Mouse (Mus musculus) CH12.LX (cell line): ENCODE data around the gene Nt5c1a. TPM values are rescaled to one million over a fixed set of nuclear protein-coding genes. Genes with fewer than 3 reads are reported as not detected.
A peak's percentile ranks its signal among the peaks of the same experiment; 100 is the strongest.

Experiments
- DNase-seq: peaks from one replicate; pipeline ENCODE4 v3.0.0-alpha.2; 2013; ENCODE audit errors: extremely low read depth
- H3K27ac ChIP-seq: 2 replicates; pipeline ENCODE4 v1.5.1; 2012; ENCODE audit warnings: low read depth, mild to moderate bottlenecking, control low read depth, moderate library complexity; ENCODE audit not compliant: insufficient read depth
- H3K27me3 ChIP-seq: replicated peaks from 2 replicates; pipeline ENCODE3; 2012; ENCODE audit warnings: inconsistent platforms
- H3K36me3 ChIP-seq, 2 experiments: replicated peaks in 1 of 2; 2 replicates each; pipeline versions ENCODE3 to v1.6.1; 2012; ENCODE audit warnings: inconsistent platforms in 1 of 2, low read length in 1 of 2, mild to moderate bottlenecking in 1 of 2, mixed read lengths in 1 of 2, moderate library complexity in 1 of 2; ENCODE audit not compliant: control insufficient read depth in 1 of 2, insufficient read depth in 1 of 2
- H3K4me1 ChIP-seq, 2 experiments: 2 replicates each; pipeline ENCODE4 v1.6.1; 2012; ENCODE audit warnings: inconsistent platforms in 1 of 2, moderate library complexity in 1 of 2; ENCODE audit not compliant: insufficient read depth in 2 of 2, control insufficient read depth in 1 of 2
- H3K4me2 ChIP-seq: 2 replicates; pipeline ENCODE4 v1.6.1; 2012; ENCODE audit warnings: low read depth, mild to moderate bottlenecking, control low read depth; ENCODE audit not compliant: poor library complexity, insufficient read depth, severe bottlenecking
- H3K4me3 ChIP-seq, 3 experiments: fragments of 150-350 bp in 1 of 3; sonication (generic) in 1 of 3; replicated peaks in 1 of 3; 2 replicates each; pipeline versions ENCODE3 to v1.5.1; 2011 to 2012; ENCODE audit warnings: low read depth in 2 of 3, low read length in 2 of 3, mild to moderate bottlenecking in 2 of 3, moderate library complexity in 2 of 3, control low read depth in 1 of 3, improper control_type of control experiment in 1 of 3, inconsistent platforms in 1 of 3, mixed read lengths in 1 of 3; ENCODE audit not compliant: poor library complexity in 1 of 3
- H3K79me2 ChIP-seq: replicated peaks from 2 replicates; pipeline ENCODE4 v1.6.1; 2012; ENCODE audit warnings: mild to moderate bottlenecking, moderate library complexity; ENCODE audit not compliant: control insufficient read depth, poor library complexity, insufficient read depth, severe bottlenecking; ENCODE audit errors: extremely low read depth
- H3K9ac ChIP-seq: 2 replicates; pipeline ENCODE4 v1.6.1; 2012; ENCODE audit warnings: low read depth, mild to moderate bottlenecking, control low read depth, moderate library complexity; ENCODE audit not compliant: insufficient read depth
- H3K9me3 ChIP-seq: replicated peaks from 2 replicates; pipeline ENCODE3; 2012; ENCODE audit warnings: low read length, inconsistent platforms, mixed read lengths
- CHD1 ChIP-seq: IDR thresholded peaks from 2 replicates; pipeline ENCODE4 v1.6.1; 2012; ENCODE audit warnings: low read depth, low read length, improper control_type of control experiment, inconsistent platforms
- CTCF ChIP-seq, 2 experiments: IDR thresholded peaks in 1 of 2; conservative IDR thresholded peaks in 1 of 2; 2 replicates each; pipeline ENCODE4 v1.5.1; 2011 to 2012; ENCODE audit warnings: low read depth in 2 of 2, low read length in 2 of 2, improper control_type of control experiment in 1 of 2, inconsistent platforms in 1 of 2, mild to moderate bottlenecking in 1 of 2, moderate library complexity in 1 of 2
- ELF1 ChIP-seq: IDR thresholded peaks from 2 replicates; pipeline ENCODE4 v1.6.1; 2014; ENCODE audit warnings: low read depth, mild to moderate bottlenecking, inconsistent platforms, low read length, improper control_type of control experiment
- IRF4 ChIP-seq: IDR thresholded peaks from 2 replicates; pipeline ENCODE4 v1.6.1; 2014; ENCODE audit warnings: low read depth, mild to moderate bottlenecking, inconsistent platforms, low read length, improper control_type of control experiment
- JUND ChIP-seq: conservative IDR thresholded peaks from 2 replicates; pipeline ENCODE4 v1.6.1; 2011; ENCODE audit warnings: low read depth, low read length, improper control_type of control experiment
- MAFK ChIP-seq: IDR thresholded peaks from 2 replicates; pipeline ENCODE4 v1.6.1; 2011; ENCODE audit warnings: low read length, improper control_type of control experiment; ENCODE audit not compliant: insufficient replicate concordance
- MAZ ChIP-seq: IDR thresholded peaks from 2 replicates; pipeline ENCODE4 v1.6.1; 2012; ENCODE audit warnings: low read depth, mild to moderate bottlenecking, inconsistent platforms, low read length, improper control_type of control experiment, moderate library complexity
- MEF2A ChIP-seq: IDR thresholded peaks from 2 replicates; pipeline ENCODE4 v1.6.1; 2014; ENCODE audit warnings: low read depth, mild to moderate bottlenecking, inconsistent platforms, low read length, improper control_type of control experiment, borderline replicate concordance
- POLR2AphosphoS2 ChIP-seq: IDR thresholded peaks from 2 replicates; pipeline ENCODE4 v1.6.1; 2011; ENCODE audit warnings: low read depth, low read length, improper control_type of control experiment
- RAD21 ChIP-seq: IDR thresholded peaks from 2 replicates; pipeline ENCODE4 v1.6.1; 2011; ENCODE audit warnings: low read depth, mild to moderate bottlenecking, low read length, improper control_type of control experiment, moderate library complexity
- SIN3A ChIP-seq: IDR thresholded peaks from 2 replicates; pipeline ENCODE4 v1.6.1; 2012; ENCODE audit warnings: low read length, improper control_type of control experiment, inconsistent platforms
- SMC3 ChIP-seq: IDR thresholded peaks from 2 replicates; pipeline ENCODE4 v1.6.1; 2011; ENCODE audit warnings: low read depth, low read length, improper control_type of control experiment
- TBP ChIP-seq: conservative IDR thresholded peaks from 2 replicates; pipeline ENCODE4 v1.6.1; 2011; ENCODE audit warnings: low read depth, low read length, improper control_type of control experiment
- TCF12 ChIP-seq: IDR thresholded peaks from 2 replicates; pipeline ENCODE4 v1.6.1; 2014; ENCODE audit warnings: low read depth, mild to moderate bottlenecking, inconsistent platforms, low read length, improper control_type of control experiment
- UBTF ChIP-seq: IDR thresholded peaks from 2 replicates; pipeline ENCODE4 v1.6.1; 2012; ENCODE audit warnings: low read depth, mild to moderate bottlenecking, inconsistent platforms, low read length, improper control_type of control experiment, moderate library complexity
- USF1 ChIP-seq: IDR thresholded peaks from 2 replicates; pipeline ENCODE4 v1.6.1; 2014; ENCODE audit warnings: low read depth, mild to moderate bottlenecking, inconsistent platforms, low read length, improper control_type of control experiment
- ZKSCAN1 ChIP-seq: IDR thresholded peaks from 2 replicates; pipeline ENCODE4 v1.6.1; 2012; ENCODE audit warnings: low read depth, inconsistent platforms, low read length, improper control_type of control experiment, borderline replicate concordance
- ZMIZ1 ChIP-seq: IDR thresholded peaks from 2 replicates; pipeline ENCODE4 v1.6.1; 2012; ENCODE audit warnings: low read depth, mild to moderate bottlenecking, inconsistent platforms, low read length, improper control_type of control experiment
- dilution Hi-C: fragments of 300-500 bp; cut with MboI; formaldehyde crosslinking; loops from 2 replicates; pipeline ENCODE4 v1.14.3; 2020; ENCODE audit warnings: low sequenced_read_pairs; ENCODE audit not compliant: extremely low pct_unique_long_range_greater_than_20kb, extremely low pct_ligation_motif_present
- in situ Hi-C: fragments of 300-500 bp; cut with MboI; formaldehyde crosslinking; loops from 3 replicates; pipeline ENCODE4 v1.14.3; 2019; ENCODE audit warnings: low sequenced_read_pairs, low pct_ligation_motif_present, low pct_unique_long_range_greater_than_20kb, mixed read lengths
- polyA plus RNA-seq: library from polyadenylated mRNA; unstranded; fragments of >175 nt; gene quantifications from 2 replicates; pipeline ENCODE4 v1.2.1, GENCODE M21; 2012; ENCODE audit warnings: low read depth; ENCODE audit not compliant: insufficient read length
- total RNA-seq, 2 experiments: library from RNA; depleted of rRNA; stranded (reverse); fragments of 300-350 nt in 1 of 2; fragments of >200 nt in 1 of 2; gene quantifications; 2 replicates each; pipeline ENCODE4 v1.2.3; 2012 to 2014

Nt5c1a gene
- total and polyA plus RNA-seq, 3 experiments, result not detected

GRCm38 (mm10) chr4:123213975-123214374, 12.7 kb downstream of the Nt5c1a start:
- no peak overlapping the region for H3K4me3 ChIP-seq
- no peaks in the 10 kb centered on the region for H3K79me2 ChIP-seq
- H3K9me3 ChIP-seq, result no peaks in the 10 kb centered on the region
- H3K27ac ChIP-seq, result no peak overlapping the region
- in situ Hi-C loops, result no loop called here
- dilution Hi-C loops, result no loop called here
- no peak overlapping the region for H3K4me2 ChIP-seq
- H3K27me3 ChIP-seq, result peaks cover 93% of the 10 kb centered on the region
- H3K9ac ChIP-seq, result no peak overlapping the region
- DNase-seq, result no peak
- no peaks in the 10 kb centered on the region for H3K4me1 ChIP-seq
- H3K36me3 ChIP-seq, result no peaks in the 10 kb centered on the region
- no peak for TF ChIP-seq UBTF

GRCm38 (mm10) chr4:123215367-123215766, 14.1 kb downstream of the Nt5c1a start:
- no peak for TF ChIP-seq MAZ
- no peak for TF ChIP-seq ZKSCAN1
- TF ChIP-seq TCF12, result no peak
- no peak for TF ChIP-seq ZMIZ1
- TF ChIP-seq UBTF, result no peak
- TF ChIP-seq POLR2AphosphoS2, result no peak
- TF ChIP-seq JUND, result no peak
- TF ChIP-seq MAFK, result no peak
- TF ChIP-seq RAD21, result no peak
- no peak for TF ChIP-seq IRF4
- H3K4me2 ChIP-seq, result no peak overlapping the region
- in situ Hi-C loops (no loop called here), dilution Hi-C loops (no loop called here)
- no peak overlapping the region for H3K4me3 ChIP-seq
- H3K27me3 ChIP-seq, result peaks cover 86% of the 10 kb centered on the region
- H3K27ac ChIP-seq, result no peak overlapping the region
- peaks cover 0 to 4% of the 10 kb centered on the region in 2 experiments; a peak in 1 of 4 replicates for H3K4me1 ChIP-seq
- no peak overlapping the region for H3K9ac ChIP-seq
- no peaks in the 10 kb centered on the region for H3K36me3 ChIP-seq
- no peaks in the 10 kb centered on the region for H3K79me2 ChIP-seq
- no peak for DNase-seq
- no peaks in the 10 kb centered on the region for H3K9me3 ChIP-seq

GRCm38 (mm10) chr4:123216782-123217181, 15.5 kb downstream of the Nt5c1a start:
- H3K9me3 ChIP-seq, result no peaks in the 10 kb centered on the region
- H3K27ac ChIP-seq, result no peak overlapping the region
- DNase-seq, result peak; percentile 53
- in situ Hi-C loops, result no loop called here
- peaks cover 0 to 4% of the 10 kb centered on the region in 2 experiments; a peak in 1 of 4 replicates for H3K4me1 ChIP-seq
- H3K27me3 ChIP-seq, result peaks cover 83% of the 10 kb centered on the region
- no peak overlapping the region for H3K9ac ChIP-seq
- no peak overlapping the region for H3K4me2 ChIP-seq
- no peak overlapping the region for H3K4me3 ChIP-seq
- no peaks in the 10 kb centered on the region for H3K36me3 ChIP-seq
- no peak for TF ChIP-seq ZKSCAN1
- no peak for TF ChIP-seq ELF1
- TF ChIP-seq SMC3, result peak; percentile 79
- TF ChIP-seq SIN3A, result no peak
- peak; percentile 68 for TF ChIP-seq RAD21
- TF ChIP-seq CHD1, result no peak
- no peak for TF ChIP-seq MEF2A
- TF ChIP-seq CTCF (conservative IDR thresholded peaks at IDR 0.05 in 1 of 2, IDR thresholded peaks at IDR 0.05 in 1 of 2; ENCODE audit: low read depth in 2 of 2, low read length in 2 of 2), result peak; percentile 88 to 95
- TF ChIP-seq MAZ, result no peak
- TF ChIP-seq TBP, result no peak
- no peak for TF ChIP-seq USF1
- dilution Hi-C loops, result no loop called here
- no peaks in the 10 kb centered on the region for H3K79me2 ChIP-seq
